Mouse (Mus musculus): ENCODE data around the gene Usp39.

Gene Usp39

DNA sequence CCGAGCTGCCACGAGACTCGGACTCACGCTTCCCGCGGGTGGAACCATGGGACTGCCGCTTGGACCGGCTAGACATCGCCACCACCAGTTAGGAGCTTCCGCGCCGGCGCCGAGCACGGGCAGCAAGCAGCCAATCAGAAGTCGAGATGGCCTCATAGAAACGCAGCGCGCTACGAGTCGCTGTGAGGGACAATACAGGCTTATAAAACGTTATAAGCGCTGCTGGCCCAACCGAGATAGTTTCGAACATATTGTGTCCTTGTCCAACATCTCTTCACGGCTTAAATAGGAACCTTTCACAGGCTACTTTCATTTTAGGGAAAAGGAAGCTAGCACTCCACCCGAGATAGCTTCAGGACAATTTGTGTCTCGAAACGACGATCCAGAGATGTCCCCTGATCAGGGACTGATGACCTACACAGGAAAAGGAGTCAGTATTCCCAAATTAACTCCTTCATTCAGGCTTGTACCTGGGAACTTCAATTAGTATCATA is at the start of gene Usp39:
Gene Usp39 (minus strand): TSS at position 111 of the 494 bp plus-strand sequence.
- DNase-seq (ENCODE audit: extremely low spot score), result peak; percentile 87

DNA sequence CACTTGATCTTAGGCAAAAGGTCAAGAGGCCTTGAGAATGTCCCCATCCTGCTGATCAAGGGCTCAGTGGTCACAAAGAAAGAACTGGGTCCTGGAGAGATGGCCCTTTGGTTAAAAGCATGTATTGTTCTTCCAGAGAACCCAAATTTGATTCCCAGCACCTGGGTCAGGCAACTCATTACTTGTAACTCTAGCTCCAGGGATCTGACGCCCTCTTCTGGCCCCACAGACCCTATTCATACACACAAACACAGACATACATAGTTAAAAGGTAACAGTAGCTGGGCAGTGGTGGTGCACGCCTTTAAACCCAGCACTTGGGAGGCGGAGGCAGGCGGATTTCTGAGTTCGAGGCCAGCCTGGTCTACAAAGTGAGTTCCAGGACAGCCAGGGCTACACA is 47.4 kb upstream of the Usp39 start:
- DNase-seq (ENCODE audit: extremely low spot score), result no peak

DNA sequence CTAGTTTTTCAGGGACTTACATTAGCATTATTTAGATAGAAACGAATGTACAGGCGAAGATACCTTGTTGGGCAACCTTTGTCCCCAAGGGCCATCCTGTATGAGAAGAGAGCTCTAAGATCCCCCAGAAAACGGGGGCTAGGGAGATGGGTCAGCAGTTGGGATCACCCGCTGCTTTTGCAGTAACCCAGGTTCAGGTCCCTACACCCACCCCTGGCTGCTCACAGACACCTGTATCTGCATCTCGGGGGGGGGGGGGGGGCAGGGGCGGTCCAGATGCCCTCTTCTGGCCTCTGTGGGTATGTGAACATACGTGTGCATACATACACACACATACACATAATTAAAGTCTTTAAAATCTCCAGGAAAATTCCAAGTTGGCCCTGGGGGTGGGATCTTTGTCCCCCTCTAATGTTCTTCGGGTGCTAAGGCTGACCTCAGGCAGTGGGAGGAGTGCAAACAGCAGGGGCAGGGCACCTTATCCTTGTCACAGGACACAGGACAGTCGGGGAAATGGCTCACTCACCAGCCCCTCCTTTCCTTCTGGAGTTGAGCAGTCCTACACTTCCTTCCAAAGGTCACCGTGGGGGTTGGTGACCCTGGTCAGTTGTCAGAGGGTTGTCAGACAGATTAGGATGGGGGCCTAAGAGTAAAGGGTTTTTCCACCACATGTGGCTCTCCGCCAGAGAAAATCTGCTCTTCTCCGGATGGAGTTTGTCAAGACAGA is 46.0 kb upstream of the Usp39 start:
- DNase-seq (ENCODE audit: extremely low spot score), result peak; percentile 77

DNA sequence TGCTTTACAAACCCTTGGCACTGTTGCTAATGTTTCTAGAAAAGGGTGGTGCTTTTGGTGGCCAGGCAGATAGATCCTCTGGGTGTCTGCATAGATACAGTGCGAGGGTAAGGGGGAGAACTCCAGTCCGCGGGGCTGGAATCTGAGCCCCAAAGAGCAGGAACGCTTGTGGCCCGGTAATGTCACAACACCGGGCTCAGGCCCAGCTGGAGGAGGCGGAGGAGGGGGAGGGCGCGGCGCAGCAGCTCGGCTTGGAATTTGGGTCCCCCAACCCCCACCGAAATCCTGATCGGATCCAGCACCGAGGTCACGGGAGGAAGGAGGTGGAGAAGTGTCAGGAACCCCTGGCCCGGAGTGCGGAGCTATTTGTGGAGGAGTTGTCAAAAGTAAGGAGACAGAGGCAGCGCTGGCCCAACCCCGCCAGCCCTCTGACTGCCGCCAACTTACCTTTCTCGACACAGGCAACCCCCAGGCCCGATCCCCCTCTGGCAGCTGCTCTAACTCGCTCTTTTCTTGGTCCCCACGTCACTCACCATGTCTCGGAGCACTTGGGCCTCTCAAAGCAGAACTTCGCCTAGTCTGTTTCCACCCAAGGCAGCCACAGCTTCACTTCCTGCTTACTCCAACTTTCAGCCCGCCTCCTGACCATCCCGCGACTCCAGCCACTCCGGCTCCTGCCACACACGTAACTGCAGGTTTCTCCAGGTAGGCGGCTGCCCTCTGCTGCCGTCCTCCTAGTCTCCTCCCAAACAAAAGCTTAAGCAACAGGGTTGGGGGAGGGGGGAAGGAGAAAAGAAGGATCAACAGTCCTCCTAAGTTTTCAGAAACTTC is 45.2 kb upstream of the Usp39 start, which contains the start of gene Vamp8:
Gene Vamp8 (minus strand): TSS at position 763 of the 831 bp plus-strand sequence.
- peak; percentile 72 for DNase-seq (ENCODE audit: extremely low spot score)

DNA sequence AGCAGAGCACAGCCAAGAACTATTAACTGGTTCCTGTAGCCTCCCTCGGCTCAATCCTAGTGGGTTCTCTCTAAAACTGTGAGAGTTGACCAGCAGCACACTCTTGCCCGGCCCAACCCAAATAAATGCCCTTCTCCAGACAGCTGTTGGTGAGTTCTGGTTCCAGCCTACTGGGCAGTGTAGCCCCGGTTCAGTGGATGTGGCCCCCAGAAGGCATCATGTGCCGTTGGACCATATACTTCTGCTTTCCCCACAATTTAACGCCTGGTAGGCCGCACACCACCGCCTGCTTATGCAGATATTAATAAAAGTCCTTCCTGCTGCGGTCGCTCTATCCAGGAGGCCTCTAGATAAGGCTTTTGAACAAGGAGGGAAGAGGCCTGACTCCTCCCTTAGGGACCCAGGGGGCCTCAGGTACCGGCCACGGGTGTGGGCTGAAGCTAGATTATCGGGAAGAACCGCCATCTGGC is 44.5 kb upstream of the Usp39 start:
- DNase-seq (ENCODE audit: extremely low spot score), result no peak

DNA sequence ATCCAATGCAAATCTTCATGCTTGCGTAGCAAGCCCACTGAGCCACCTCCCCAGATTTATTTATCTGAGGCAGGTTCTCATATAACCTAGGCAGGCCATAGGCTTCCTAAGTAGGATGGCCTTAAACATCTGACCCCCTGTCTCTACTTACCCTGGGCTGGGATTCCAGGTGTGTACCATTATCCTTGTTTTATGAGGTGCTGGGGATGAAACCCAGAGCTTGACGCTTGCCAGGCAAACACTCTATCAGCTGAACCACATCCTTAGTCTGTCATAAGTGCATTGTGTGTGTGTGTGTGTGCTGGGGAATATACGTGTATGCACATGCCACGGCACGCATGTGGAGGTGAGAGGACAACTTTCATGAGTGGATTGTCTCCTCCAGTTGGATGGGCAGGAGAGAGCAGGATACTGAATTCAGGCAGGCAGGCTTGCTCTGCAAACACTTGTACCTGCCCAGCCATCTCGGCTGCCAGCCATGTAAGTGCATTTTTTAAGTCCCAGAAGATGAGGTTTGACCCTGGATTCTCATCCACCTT is 43.9 kb upstream of the Usp39 start:
- DNase-seq (ENCODE audit: extremely low spot score), result no peak

DNA sequence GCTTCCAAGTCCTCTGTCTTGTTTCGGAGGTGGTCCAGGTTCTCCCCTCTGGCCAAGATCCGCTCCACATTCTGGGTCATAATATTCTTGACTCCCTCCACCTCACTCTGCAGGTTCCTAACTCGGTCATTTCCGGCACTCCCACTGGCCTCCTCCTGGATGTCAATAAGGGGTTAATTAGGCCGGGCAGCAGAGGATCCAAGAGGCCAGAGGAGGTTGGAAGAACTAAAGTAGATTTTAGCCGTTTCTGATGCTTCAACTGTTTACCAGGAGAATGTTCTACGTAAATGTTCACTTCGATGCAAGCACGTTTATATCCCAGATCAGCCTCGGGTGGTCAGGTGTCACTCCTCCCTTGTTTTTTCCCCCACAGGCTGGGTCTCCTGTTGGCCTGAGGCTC is 43.3 kb upstream of the Usp39 start:
- no peak for DNase-seq (ENCODE audit: extremely low spot score)

DNA sequence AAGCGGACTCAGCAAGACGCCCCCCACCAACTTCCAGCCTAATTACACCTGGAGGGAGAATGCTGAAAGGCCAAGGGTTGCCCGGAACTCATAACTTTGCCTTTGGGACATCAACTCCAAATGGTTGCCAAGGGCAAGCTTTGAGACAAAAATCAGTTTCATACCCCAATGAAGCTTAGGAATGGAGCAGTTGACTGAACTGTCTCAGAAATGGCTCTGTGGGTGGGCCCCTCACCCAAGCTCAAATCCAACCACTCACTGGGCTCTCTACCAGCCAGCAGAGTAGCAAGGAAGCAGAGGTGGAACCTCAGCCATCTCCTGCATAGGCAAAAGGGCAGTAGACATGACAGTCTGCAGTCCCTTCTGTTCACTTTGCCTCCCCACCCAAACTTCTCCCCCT is 42.8 kb upstream of the Usp39 start:
- DNase-seq (ENCODE audit: extremely low spot score), result no peak

DNA sequence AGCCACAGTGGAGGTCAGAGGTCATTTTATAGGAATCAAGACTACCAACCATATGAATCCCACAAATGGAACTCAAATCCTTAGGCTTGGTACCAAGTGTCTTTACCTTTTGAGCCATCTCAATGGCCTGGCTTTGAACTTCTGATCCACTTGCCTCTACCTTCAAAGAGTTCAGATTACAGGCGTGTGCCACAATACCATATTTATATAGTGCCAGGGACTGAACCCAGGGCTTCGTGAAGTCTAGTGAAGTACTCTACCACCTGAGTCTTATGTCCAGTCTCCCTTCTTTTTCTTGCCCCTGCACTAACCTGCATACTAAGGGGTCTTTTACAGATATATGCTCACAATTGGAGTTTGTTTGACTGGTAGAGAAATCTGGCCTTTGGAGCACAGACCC is 41.6 kb upstream of the Usp39 start:
- DNase-seq (ENCODE audit: extremely low spot score), result no peak

DNA sequence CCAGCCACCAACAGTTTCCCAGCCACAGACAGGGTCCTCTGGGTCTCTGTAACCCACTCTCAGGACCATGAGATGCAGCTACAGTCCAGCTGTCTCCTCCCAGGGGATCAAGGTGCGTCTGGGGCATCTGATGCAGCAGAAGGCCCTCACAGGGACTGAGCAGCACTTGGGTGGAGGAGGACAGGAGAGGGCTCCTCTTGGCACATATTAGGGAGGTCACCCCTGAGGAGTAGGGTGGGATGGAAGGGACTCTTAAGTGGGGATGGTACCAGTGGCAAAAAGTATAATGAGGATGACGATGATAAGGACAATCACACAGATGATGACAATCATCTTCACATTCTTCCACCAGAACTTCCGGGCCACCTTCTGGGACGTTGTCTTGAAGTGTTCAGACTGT is 40.3 kb upstream of the Usp39 start:
- no peak for DNase-seq (ENCODE audit: extremely low spot score)

DNA sequence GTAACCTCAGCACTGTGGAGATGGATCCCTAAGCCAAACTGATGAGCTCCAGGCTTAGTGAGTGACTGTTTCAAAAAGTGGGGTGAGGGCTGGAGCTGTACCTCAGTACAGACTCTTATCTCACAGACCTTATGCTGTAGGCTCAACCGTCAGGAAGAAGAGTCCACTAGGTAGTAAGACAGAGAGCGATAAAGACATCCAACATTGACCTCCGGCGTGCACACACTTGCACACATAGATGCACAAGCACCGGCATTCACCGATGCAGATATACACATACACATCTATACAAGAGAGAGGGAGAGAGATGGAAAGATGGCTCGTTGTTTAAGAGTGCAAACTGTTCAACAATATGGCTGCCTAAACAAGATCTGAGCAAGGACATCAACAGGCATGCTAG is 39.0 kb upstream of the Usp39 start:
- DNase-seq (ENCODE audit: extremely low spot score), result no peak

DNA sequence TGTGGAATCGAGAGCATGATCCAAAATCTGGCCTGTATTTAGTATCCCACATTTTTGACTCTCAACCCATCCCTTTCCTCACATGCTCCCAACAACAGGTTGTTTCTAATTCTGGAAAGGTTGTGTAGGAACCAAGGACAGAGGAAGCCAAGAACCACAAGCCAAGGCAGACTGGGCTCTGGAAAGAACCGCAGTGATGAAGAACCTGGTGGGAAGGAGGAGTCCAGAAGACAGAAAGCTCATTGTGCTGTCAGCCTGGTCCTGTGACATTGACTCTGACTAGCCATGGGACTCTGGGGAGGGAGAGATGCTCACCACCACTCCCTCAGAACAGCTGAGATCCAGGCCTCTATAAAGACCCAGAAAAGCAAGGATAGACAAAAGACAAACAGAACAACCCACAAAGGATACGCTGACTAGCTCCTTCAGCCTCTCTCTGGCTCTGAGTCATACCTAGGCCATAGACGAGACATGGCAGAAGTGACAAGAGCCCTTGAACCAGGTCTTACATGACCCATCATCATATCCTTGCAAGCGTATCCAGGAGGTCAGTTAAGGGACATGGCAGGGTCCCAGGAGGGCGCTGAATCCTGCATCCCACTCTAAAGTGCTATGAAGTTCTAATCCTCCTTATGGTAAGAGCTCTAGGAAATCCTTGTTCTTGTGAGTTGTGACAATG is 38.3 kb upstream of the Usp39 start:
- DNase-seq (ENCODE audit: extremely low spot score), result no peak

DNA sequence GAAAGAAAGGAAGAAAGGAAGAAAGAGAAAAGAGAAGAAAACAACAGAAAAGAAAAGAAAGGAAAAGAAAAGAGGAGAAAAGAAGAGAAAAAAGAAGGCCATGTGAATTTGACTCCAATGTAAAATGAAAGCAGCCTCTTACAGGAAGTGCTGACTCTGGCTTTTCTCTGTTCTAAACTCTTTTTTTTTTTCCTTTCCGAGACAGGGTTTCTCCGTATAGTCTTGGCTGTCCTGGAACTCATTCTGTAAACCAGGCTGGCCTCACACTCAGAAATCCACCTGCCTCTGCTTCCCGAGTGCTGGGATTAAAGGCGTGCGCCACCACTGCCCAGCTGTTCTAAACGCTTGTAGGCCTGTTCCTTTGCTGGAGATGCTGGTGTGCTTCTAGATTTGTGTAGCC is 37.5 kb upstream of the Usp39 start:
- no peak for DNase-seq (ENCODE audit: extremely low spot score)

DNA sequence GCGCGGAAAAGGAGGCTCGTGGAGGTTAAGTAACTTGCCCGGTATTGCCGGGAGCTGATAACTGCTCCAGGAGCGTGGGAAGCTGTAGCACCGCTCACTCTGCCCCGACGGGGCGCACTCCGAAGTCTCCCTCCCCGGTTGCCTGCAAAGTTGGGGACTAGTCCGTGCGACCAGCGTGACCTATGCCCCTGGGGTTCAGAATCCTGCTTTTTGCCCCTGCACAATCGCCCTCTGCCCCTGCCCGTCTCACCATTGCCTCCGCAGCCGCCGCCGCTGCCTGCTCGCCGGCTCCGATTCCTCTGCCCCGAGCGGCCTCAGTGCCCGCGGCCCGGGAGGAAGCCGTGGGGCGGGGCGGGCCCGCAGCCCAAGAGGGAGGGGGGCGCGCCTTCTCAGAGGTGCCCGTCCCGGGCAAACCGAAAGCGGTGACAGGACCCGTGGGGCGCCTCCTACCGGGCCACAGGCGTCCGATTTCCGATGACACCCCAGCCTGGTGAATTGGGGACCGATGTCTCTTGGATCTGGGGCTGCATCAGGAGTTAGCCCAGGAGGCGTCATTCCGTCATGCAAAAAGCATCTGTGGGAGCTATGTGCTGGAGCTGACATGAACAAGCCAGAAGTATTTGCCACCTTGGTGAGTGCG is 35.3 kb upstream of the Usp39 start, which contains the start of gene Vamp5:
Gene Vamp5 (minus strand): TSS at position 338 of the 640 bp plus-strand sequence.
- peak; percentile 61 for DNase-seq (ENCODE audit: extremely low spot score)

DNA sequence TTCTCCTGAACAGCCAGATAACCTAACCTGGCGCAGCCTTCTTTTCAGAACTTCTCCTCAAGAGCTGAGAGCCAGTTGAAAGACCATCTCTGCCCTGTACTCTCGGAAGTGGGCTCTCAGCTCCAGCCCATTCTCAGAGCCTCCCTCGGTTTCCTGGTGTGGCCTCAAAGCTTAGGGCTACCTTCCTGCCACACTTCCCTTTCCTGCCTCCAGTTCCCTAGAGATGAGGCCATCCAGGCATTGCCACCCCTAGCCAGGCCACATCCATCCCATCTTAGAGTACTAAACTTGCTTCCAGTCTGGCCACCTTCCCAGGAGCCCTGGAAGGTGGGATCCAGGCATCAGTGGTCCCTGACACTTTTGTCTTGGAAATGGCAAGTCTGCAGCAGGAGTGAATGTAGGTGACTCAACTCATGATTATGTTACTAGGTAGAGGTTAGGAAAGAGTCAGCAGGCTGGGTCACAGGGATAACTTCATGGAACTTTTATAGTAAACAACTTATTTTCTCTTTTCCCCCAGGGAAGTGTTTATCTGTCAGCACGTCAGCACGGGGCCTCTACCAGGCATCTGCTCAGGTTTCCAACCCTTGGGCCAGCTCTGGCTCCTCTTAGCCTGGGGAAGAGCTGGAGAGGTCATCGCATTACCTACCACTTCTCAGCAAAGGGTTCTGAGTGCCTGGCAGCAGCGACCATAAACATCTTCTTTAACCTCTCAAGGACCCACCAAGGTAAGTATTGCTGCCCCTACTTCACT is 34.6 kb upstream of the Usp39 start:
- DNase-seq (ENCODE audit: extremely low spot score), result no peak

DNA sequence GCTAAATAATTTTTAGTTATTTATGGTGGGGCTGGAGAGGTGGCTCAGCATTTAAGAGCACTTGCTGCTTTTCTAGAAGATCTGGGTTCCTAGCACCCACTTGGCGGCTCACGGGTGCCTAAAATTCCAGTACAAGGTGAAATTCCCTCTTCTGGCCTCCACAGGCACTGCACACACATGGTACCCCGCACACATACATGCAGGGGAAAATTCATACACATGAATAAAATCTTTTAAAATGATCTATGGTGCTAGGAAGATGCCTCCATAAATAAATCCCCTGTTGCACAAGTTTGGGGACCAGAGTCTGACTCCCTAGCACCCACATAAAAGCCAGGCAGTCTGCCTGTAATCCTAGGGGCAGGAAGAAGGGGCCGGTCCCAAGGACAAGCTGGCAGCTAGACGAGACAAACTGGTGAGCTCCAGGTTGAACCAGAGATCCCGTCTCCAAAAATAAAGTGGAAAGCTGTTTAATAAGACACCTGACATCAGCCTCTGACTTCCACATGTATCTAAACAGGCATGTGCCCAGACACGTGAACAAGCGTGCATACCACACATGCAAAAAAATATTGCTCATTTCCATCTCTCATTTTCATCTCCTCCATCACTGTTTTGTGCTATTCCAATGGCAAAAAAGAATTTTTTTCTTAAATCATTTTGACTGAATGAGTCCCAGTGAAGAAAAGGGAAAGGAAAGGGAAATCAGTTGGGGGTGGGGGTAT is 33.7 kb upstream of the Usp39 start:
- no peak for DNase-seq (ENCODE audit: extremely low spot score)

DNA sequence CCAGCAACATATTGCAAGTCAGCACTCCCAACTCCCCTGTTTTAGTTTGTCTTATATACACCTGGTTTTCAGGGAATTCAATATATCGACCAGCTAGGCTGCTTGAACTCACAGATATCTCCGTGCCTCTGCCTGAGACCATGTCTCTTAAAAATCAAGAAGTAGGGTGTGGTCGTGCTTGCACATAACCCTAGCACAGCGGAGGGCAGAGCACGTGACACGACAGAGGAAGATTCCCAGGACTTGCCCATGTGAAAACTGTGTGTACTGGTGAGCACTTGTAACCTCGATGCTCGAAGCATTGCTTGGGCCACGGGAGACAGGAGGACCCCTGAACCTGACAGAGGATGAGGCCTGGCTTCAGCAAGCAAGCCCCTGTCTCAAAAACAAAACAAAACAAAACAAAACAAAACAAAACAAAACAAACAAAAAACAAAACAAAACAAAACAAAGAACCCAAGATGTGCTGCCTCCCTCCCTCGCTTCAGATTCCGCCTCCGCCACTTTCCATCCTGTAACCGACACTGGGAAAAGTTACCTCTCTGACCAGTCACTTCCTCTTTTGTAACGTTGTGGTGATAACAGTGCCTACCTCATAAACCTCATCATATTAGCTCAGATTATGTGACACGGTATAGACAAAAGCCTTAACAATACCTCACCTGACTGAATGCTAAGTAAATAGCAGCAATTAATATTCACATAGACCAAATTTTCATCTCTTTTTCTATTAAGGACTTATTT is 30.0 kb upstream of the Usp39 start:
- no peak for DNase-seq (ENCODE audit: extremely low spot score)

DNA sequence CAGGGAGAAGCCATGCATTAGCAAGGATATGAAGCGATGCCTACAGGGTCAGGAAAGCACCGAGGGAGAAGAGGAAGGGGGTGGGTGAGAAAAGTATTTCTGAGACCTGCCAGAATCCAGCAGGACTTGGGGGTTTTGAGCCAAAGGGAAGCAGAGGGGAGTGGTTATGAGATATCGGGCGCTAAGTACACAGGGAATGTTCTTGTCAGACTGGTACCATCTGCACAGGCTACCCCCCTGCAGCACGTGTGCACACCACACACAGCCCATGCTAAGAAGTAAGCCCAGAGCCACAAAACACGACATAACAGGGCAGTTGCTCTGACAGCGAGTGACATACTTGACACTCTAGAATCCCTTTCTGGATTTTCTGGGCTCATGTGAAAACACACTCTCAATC is 29.2 kb upstream of the Usp39 start:
- no peak for DNase-seq (ENCODE audit: extremely low spot score)

DNA sequence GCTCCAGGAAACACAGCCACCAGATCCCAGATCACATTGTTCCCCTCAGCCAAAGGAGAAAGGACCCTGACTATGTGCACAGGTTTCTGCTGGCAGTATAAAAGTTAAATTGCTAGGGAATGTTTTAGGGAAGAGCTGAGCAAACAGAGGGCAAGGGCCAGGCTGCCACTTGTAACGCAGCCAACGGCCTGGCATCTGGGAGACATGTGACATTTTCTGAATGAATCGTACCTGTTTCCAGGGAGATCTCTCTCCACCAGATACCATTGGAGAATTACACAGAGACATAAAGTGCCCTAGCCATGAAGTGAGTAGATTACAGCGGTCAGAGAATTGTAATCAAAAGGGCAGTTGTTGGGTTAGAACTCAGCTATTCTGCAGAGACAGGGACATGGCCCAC is 28.2 kb upstream of the Usp39 start:
- no peak for DNase-seq (ENCODE audit: extremely low spot score)
